Mouse (Mus musculus) hematopoietic stem cell, adult 5-6 weeks (primary cell): ENCODE data around the gene Trip10. TPM values are rescaled to one million over a fixed set of nuclear protein-coding genes. Genes with fewer than 3 reads are reported as not detected.
"Not testable (repeated sequence)": the region's sequence is repeated elsewhere in the genome, so short reads cannot be mapped to it uniquely, and the experiment has no call there.

ENCODE experiments used
- ATAC-seq, 2 experiments: fragments of 125-278 bp in 1 of 2; replicated peaks in 1 of 2; 2 replicates each; pipeline ENCODE4 v1.8.0; 2016 to 2017; ENCODE audit warnings: inconsistent platforms in 2 of 2, mild to moderate bottlenecking in 2 of 2, moderate number of reproducible peaks in 2 of 2, low read depth in 1 of 2, moderate TSS enrichment in 1 of 2; ENCODE audit not compliant: low FRiP score in 2 of 2, poor library complexity in 2 of 2, severe bottlenecking in 2 of 2, insufficient read depth in 1 of 2, low TSS enrichment in 1 of 2
- total RNA-seq: library from RNA; stranded (forward); fragments of 172-1452, 232-1000 nt; gene quantifications from 2 replicates; pipeline ENCODE4 v1.2.3, GENCODE M21; 2017

The Trip10 gene
- total RNA-seq, 1 experiment from 2014 or later: 17.9 TPM

DNA sequence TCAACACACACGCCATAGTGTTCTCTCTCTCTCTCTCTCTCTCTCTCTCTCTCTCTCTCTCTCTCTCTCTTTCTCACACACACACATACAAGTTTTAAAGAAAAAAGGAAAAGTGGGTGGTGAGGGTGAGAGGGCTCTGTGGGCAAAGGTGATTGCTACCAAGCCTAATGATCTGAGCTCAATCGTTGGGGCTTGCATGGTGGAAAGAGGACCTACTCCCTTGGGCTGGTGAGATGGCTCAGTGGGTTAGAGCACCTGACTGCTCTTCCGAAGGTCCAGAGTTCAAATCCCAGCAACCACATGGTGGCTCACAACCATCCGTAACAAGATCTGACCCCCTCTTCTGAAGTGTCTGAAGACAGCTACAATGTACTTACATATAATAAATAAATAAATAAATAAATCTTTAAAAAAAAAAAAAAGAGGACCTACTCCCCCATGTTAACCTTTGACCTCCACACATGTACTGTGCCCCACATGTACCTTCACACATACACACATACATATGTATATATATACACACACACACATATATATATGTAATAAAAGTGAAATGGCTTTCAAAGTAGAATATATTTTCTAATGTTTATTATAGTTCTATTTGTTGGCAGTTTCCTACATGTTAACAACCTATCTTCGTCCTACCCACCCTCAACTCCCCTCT is 28.5 kb downstream of the Trip10 start:
- not testable (repeated sequence) for ATAC-seq

DNA sequence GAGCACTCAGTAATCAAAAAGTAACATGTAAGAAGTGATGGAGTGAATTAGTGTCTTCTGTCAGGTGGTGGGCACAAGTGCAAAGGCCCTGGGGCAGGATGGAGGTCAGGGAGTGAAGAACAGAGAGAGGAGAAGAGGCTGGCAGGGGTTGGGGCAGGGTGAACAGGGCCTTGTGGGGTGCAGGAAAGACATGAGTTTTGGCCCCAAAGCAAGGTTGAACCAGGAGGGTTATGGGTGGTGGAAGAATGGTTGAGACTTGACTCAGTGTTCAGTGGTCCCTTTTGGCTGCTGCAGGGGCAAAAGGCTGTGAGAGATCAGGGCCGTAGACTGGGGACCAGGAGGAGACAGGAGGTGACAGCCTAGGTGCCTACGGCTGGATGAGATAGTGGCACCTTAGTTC is 29.3 kb downstream of the Trip10 start:
- no peak for ATAC-seq

DNA sequence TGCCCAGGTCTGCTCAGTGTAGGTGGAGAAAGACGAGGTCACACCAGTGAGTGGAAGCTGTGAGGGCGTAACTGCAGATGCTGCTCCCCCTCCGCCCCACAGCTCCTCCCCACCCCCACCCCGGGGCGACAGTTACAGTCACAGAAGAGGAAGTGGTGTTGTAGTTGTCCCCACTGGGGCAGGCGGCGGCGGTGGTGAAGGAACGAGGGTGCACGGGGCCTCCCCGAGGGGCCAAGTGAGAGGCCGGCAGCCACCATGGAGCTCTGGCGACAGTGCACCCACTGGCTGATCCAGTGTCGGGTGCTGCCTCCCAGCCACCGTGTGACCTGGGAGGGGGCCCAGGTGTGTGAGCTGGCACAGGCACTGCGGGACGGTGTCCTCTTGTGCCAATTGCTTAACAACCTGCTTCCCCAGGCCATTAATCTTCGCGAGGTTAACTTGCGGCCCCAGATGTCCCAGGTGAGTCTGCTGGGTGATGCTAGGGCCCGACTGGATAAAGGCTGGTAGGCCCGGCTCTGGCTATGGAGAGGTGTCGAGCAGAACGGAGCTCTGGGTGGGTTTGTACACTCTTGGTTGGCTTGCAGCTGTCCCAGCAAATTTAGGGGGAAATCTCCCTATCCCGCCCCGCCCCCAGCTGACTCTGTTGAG is 29.8 kb downstream of the Trip10 start, which contains the start of gene Vav1:
Vav1 (plus strand) TSS at position 158 of the 648 bp plus-strand sequence.
- peak; percentile 63 to 75 for ATAC-seq

DNA sequence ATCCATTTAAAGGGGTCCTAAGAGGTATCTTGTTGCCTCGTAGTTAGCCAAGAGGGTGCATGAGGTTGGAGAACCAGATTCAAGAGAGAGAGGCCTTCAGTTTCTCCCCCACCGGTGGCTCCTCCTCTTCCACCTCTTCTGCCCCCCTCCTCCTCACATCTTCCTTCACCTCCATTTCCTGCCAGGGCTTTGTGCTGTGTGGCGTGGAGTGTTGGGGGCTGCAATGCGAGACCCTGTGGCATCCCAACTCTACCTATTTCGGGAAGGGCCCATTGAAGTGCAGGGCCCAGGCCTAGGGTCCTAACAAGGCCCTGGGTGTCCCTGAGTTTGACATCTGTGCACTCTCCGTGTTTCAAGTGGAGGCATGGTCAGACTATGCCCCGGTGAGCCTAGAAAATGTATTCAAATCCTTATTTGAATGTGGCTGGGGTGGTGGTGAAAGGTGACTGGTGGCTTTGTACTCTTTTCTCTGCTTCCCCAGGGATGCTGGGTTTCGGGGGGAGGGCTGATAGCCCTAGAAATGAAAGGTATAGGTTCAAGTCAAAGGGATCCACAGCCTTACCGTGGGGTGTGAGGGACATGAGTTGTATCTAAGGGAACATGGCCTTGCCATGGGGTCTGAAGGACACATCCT is 30.5 kb downstream of the Trip10 start:
- no peak for ATAC-seq

DNA sequence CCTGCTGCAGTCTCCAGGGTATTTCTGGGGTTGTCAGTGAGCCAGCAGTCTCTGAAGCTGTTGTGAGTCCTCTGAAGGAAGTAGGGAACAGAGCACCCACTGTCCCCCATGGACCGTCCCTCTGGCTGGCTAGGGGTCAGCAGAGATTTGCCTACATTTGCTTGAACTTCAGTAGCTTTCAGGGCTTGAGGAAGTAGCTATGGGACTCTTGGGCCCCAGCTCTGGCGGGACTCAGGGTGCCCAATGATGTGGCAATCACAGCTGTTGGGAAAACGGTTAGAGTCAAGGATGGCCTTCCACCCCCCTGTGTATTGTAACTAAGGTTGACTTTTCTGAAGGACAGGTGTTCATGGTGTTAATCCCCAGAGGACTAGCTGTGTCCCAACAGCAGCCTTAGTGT is 31.2 kb downstream of the Trip10 start:
- no peak for ATAC-seq

DNA sequence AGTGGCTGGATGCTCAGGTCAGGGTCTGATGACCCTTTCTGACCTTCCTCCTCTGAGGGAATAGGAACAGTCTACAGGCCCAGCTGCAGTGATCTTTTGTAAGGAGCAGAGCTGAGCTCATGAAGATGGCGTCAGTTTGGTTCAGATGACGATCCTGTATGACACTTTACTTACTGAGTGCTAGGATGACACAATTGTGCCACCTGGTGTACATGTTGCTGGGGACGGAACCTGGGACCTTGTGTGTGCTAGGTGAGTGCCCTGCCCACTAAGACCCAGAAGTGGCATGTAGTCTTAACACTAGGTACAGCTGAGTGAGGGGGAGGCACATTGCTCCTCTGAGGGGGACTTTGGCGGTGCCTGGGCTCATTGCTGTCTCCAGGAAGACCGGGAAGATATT is 34.7 kb downstream of the Trip10 start:
- no peak for ATAC-seq

DNA sequence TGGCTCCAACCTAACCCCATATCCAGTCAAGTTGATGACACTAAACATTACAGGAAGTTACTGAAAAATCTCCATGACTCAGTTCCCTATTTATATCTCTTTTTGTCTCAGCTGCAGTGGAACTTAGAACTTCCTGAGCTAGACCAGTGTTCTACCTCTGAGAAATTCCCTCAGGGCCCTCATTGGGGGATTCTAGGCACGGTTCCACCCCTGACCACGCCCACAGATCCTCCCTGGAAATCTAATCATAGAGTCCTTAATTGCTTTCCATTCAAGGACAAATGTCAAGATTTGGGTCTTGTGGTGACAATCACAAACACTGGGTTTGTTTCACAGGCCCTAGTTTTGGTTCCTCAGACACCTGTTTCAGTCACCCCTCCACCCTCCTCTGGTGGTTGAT is 35.8 kb downstream of the Trip10 start:
- ATAC-seq: 0 out of 4 replicates have a peak, but pooled peaks of 1 of the 2 experiments have one; percentile 7

DNA sequence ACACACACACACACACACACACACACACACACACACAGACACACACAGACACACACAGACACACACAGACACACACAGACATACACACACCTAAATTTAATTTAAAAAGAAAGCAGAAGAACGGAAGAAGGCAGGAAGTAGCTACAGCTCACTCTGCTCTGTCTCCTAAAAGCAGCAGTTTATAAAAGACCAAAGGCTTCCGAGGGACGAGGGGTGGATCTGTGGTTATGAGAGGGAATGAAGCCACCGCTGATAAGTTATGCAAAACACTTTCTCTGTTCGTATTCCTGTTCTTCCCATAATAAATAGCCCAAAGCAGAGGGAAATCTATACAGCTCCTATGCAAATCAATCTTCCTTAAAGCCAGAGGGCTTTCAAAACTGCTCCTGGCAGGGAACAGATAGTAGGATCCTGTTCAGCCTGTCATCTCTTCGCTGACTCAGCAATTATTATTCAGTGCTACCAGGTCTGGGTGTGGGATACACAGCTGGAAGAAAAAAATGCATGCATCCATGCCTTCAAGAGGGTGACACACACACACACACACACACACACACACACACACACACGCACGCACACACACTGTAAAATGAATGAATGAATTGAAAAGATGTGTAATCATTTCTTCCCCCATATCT is 37.6 kb downstream of the Trip10 start:
- ATAC-seq: no peak

DNA sequence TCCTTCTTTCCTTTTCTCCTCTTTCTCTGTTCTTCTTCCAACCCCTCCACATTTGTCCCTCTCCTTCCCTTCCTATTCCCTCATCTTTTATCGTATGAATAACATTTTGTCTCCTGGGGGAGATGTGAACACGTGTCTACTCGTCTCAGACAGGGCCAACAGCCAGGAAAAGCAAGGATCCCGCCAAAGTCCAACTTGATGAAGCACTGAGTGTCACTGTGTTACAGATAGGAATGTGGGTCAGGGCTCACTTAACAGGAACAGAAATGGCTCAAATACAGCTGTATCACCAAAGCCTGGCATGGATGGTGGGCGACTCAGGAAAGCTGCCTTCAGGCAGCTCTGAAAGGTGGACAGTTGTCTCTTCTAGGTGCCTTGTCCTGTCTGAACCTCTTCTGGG is 40.0 kb downstream of the Trip10 start:
- no peak for ATAC-seq

DNA sequence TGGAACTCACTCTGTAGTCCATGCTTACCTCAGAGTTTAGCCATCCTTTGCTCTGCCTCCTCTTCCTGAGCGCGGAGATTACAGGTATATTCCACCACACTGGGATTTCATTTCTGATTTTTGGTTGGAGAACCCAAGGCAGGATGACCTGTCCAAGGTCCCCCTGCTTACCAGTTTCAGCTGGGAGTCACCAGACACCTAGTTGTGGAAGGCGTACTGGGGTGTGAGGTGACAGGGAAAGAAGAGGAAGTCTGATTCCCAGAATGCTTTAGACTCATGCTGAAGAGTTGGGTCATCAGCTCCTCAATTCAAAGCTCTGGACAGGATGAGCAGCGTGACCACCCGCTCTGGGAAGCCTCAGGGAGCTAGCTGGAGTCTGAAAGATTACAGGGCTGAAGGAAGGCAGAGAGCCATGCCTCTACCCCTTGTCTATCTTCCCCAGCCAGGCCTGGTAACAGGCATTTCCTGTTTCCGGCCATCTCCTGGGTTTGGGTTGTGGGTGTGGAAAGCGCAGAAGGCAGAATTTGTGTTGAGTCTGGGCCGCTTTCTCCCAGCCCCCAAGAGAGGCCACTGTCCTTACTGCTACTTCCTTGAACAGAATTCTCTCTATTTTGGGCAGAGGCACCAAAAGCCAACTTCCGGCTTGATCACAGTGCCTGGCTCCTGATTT is 40.9 kb downstream of the Trip10 start:
- ATAC-seq: peak; percentile 86 to 93

DNA sequence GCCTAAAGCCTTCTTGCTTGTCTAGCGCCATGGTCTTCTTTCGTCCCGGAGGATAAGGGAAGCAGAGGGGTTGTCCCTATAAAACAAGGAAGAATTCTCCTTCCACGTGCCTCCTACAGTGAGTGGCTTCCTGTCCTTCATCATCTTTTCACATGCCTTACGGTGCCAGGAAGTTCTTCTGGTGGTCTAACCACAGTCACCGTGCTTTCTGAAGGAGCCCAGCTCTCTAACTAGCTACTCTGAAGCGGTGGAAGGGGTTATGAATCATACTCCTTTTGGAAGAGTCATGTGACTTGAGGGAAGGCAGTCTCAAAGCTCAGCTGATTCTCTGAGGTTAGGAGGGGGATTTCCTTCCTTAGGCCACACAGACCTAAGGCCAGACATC is 41.4 kb downstream of the Trip10 start:
- ATAC-seq: peak; percentile 65 to 67

DNA sequence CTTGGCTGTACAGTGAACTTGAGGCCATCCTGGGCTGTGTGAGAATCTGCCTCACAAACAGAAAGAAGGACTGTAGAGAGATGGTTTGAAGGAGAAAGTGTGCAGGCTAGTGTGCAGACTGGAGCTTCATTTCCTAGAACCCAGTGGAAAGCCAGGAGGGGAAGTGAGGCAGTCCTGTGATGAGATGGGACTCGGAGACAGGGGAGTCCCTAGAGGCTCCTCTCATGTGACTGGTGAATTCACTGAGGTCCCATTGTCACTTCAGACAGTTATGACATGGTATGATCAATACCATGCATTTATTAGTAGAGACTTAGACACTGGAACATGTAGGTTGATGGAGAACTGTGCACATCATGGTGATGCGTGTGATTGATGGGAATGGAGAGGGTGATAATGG is 43.0 kb downstream of the Trip10 start:
- no peak for ATAC-seq

DNA sequence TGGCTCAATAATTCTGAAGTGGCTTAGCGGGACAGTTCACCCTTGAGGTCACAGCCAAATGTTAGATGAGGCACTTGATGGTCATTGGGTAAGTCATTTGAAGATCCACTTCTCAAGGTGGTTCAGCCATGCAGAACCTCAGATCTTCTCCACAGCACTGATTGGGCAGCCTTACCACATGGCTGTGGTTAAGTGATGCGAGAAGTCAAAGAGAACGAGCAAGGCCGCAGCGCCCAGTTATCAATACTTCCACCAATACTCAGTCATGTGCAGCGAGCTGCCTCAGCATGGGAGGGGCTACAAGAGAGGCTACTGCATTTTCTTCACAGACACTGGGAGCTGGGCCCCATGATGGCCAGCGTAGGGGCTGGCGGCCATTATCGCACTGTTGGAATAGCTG is 43.7 kb downstream of the Trip10 start:
- no peak for ATAC-seq

DNA sequence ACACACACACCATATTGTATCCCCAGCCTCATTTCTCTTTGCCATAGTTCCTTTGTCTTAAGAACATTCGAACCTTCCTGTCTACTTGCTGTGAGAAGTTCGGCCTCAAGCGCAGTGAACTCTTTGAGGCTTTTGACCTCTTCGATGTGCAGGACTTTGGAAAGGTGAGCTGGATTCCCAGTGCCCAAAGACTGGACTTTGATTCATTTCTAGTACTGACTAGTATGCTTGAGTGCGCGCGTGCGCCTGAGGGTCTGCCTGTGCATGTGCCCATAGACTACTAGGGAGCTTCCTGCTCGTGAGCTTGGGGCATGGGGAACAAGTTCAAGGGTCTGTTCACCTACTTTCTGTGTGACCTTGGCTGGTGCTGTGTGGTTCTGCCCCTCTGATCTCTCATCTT is 46.7 kb downstream of the Trip10 start:
- ATAC-seq: no peak

DNA sequence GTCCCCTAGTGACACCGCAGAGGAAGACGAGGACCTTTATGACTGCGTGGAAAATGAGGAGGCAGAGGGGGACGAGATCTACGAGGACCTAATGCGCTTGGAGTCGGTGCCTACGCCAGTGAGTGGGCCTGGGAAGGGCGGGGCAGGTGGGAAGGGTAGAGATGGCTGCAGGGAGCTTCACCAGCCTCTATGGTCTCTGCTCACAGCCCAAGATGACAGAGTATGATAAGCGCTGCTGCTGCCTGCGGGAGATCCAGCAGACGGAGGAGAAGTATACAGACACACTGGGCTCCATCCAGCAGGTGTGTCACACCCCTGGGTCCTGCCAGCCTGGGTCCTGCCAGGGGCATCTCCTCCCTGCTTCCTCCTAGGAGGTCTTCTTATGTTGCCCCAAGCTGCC is 47.8 kb downstream of the Trip10 start:
- no peak for ATAC-seq

DNA sequence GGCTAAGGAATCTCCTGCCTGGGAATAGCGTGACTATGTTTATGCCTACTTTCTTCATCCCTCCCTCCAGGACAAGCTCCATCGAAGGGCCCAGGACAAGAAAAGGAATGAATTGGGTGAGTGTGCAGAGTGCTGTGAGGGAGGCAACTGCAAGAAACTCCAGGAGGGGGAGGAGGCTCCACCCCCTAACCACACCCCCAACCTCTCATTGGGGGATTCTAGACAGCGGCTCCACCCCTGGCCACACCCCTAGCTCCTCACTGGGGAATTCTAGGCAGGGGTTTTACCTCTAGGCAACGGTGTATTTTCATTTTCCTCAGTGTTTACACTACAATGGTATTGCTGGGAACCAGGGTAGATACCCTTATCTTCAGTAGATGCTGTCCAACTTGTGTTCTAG is 56.3 kb downstream of the Trip10 start:
- ATAC-seq: 0 out of 4 replicates have a peak, but pooled peaks of 1 of the 2 experiments have one; percentile 29

DNA sequence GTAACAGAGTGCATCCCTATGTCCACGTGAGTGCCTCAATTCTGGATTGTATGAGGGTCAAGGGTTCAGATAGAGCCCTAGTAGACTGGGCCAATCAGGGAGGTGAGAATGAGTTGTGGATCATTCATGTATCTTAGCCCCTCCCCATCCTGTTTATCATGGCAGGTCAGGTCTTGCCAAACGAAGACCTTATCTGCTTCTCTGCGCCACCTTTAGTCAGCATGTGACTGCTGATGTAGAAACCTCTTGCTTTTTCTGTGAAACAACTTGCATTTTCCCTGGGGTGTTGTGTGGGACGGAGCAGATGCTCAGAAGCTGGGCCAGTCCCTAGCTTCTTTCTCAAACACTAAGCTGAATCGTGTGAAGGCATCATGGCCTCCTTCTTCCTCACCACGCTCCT is 57.8 kb downstream of the Trip10 start:
- no peak for ATAC-seq

DNA sequence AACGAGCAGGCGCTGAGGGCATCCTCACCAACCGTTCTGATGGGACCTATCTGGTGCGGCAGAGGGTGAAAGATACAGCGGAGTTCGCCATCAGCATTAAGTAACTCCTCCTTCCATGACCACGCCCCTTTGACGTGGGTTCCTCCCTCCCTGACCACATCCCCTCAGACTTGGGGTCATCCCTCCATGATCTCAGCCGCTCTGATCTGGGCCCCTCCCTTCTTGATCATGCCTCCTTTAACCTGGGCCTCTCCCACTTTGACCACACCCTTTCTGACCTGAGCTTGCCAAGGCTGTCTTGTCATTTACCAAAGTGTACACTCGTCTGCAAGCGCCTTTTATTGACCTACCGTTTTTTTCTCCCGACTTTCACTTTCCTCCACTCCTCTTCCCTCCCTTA is 62.5 kb downstream of the Trip10 start:
- no peak for ATAC-seq
